ENCODE assay signal across 21 mouse cellular contexts in genomic region chr11:101581081-101581764, GRCm38 (mm10). TPM values are rescaled to one million over a fixed set of nuclear protein-coding genes. Genes with fewer than 3 reads are reported as not detected.
DNase-seq lines count a peak whose midpoint lies in the region; ATAC-seq and TF ChIP-seq lines count a peak whose summit lies in the region.
"Had no signal": no experiment of that assay in that cellular context is flagged by ENCODE, and none has a peak within 500 bp of the region (broad histone marks: within the 10 kb centered on the region; RNA-seq: fewer than 3 reads in every experiment).

No protein-coding gene starts in this region.

- no peak for TF ChIP-seq POLR2A in kidney, adult 2 months (IDR thresholded peaks at IDR 0.05; ENCODE audit: low read depth, low read length)
- no peak for TF ChIP-seq POLR2A in bone marrow macrophage, adult 2 months (IDR thresholded peaks at IDR 0.05; ENCODE audit: borderline replicate concordance, low read depth, low read length)

- H3K9me3 ChIP-seq in liver, embryonic 13.5 days (replicated peaks), result no peaks in the 10 kb centered on the region
- H3K9me3 ChIP-seq in megakaryocyte, embryonic 14.5 days, result no peaks in the 10 kb centered on the region
- H3K9me3 ChIP-seq: forebrain, embryonic 10.5 days; heart, embryonic 12.5 days; hindbrain, embryonic 13.5 days; midbrain, embryonic 12.5 days had no signal

- H3K27me3 ChIP-seq in kidney, adult 2 months (replicated peaks; ENCODE audit: control insufficient read depth, insufficient read depth, low read length), result no peaks in the 10 kb centered on the region
- H3K27me3 ChIP-seq in liver, embryonic 13.5 days, result no peaks in the 10 kb centered on the region
- H3K27me3 ChIP-seq in megakaryocyte, embryonic 14.5 days (replicated peaks), result no peaks in the 10 kb centered on the region
- H3K27me3 ChIP-seq: heart, embryonic 12.5 days; hindbrain, embryonic 13.5 days; midbrain, embryonic 12.5 days had no signal

- H3K9ac ChIP-seq in liver, embryonic 13.5 days, result no peak overlapping the region
- H3K9ac ChIP-seq: forebrain, postnatal 0 days had no signal

- WGBS in kidney, adult 2 months, result 48% methylated on average over 6 of the region's 6 CpGs
- WGBS in liver, embryonic 13.5 days (ENCODE audit: insufficient replicate concordance), result 58% methylated on average over 6 of the region's 6 CpGs

- H3K27ac ChIP-seq in kidney, adult 2 months (ENCODE audit: insufficient read depth, low read depth, low read length), result peak overlapping the region; percentile 62; the same call in 1 of the 2 replicates
- H3K27ac ChIP-seq in bone marrow macrophage, adult 2 months (ENCODE audit: insufficient read depth, low read depth, low read length), result peak overlapping the region; percentile 91
- peak overlapping the region; percentile 4; the same call in 1 of the 2 replicates for H3K27ac ChIP-seq in liver, embryonic 13.5 days
- H3K27ac ChIP-seq: hindbrain, embryonic 13.5 days; left cerebral cortex, adult 2 months; midbrain, embryonic 12.5 days had no signal

- no peak for ATAC-seq in liver, embryonic 13.5 days (ENCODE audit: low read depth)
- ATAC-seq: forebrain, postnatal 0 days had no signal

- no peak overlapping the region for H3K4me3 ChIP-seq in kidney, adult 2 months (ENCODE audit: insufficient read depth, low read depth, low read length)
- no peak overlapping the region for H3K4me3 ChIP-seq in bone marrow macrophage, adult 2 months (ENCODE audit: insufficient read depth, low read length)
- no peak overlapping the region for H3K4me3 ChIP-seq in liver, embryonic 13.5 days (replicated peaks)
- peak overlapping the region; percentile 21 for H3K4me3 ChIP-seq in megakaryocyte, embryonic 14.5 days (replicated peaks)

- DNase-seq in kidney, adult 2 months, result peak; percentile 44
- DNase-seq in kidney, adult 9 months, result no peak
- DNase-seq in liver, embryonic 13.5 days, result no peak
- DNase-seq in embryo, embryonic 10 days (ENCODE audit: low spot score), result no peak
- DNase-seq in cerebellum, adult 8-10 months, result no peak
- DNase-seq in thymus, adult 18-20 months, result no peak
- DNase-seq: forebrain, postnatal 0 days; layer of hippocampus, adult 9-11 months; right cerebral cortex, postnatal 14 days had no signal

- peak overlapping the region; percentile 71 for H3K4me2 ChIP-seq in liver, embryonic 13.5 days

- peaks cover 14% of the 10 kb centered on the region; the same call in 1 of the 2 replicates for H3K4me1 ChIP-seq in kidney, adult 2 months (ENCODE audit: control insufficient read depth, insufficient read depth, low read length)
- H3K4me1 ChIP-seq in bone marrow macrophage, adult 2 months (ENCODE audit: control insufficient read depth, insufficient read depth, low read length), result peaks cover 44% of the 10 kb centered on the region
- peaks cover 19% of the 10 kb centered on the region for H3K4me1 ChIP-seq in liver, embryonic 13.5 days (replicated peaks)
- H3K4me1 ChIP-seq in megakaryocyte, embryonic 14.5 days, result peaks cover 30% of the 10 kb centered on the region

- peaks cover 3% of the 10 kb centered on the region for H3K36me3 ChIP-seq in kidney, adult 2 months (ENCODE audit: control insufficient read depth, insufficient read depth, low read length)
- peaks cover 45% of the 10 kb centered on the region for H3K36me3 ChIP-seq in liver, embryonic 13.5 days
- H3K36me3 ChIP-seq in megakaryocyte, embryonic 14.5 days (replicated peaks; ENCODE audit: low read length), result peaks cover 84% of the 10 kb centered on the region

- TF ChIP-seq CTCF in kidney, adult 2 months (conservative IDR thresholded peaks at IDR 0.05; ENCODE audit: insufficient read depth, insufficient read length, low read depth, low read length), result no peak
- no peak for TF ChIP-seq CTCF in bone marrow macrophage, adult 2 months (IDR thresholded peaks at IDR 0.05; ENCODE audit: low read depth, low read length)

RNA-seq across cellular contexts. Expression of gene Tmem106a, which starts 0.8 kb away (rescaled TPM):
- polyA plus RNA-seq in kidney, adult 2 months (2012; rRNA removed), result 392 and 429 TPM in 2 replicates
- polyA plus RNA-seq in bone marrow macrophage, adult 2 months (2012; ENCODE audit: insufficient read depth, insufficient read length, missing spikeins), result 407 and 510 TPM in 2 replicates
- 5.5 and 5.7 TPM in 2 replicates for polyA plus RNA-seq in liver, embryonic 13.5 days (2015; fragmentation: Nextera tagmentation; extraction: Ambion mirVana)
- 3.4 and 23.5 TPM in 2 replicates for polyA plus RNA-seq in megakaryocyte, embryonic 14.5 days (2012; ENCODE audit: insufficient read depth, low replicate concordance)

RNA-seq across cellular contexts. Expression of gene Gm11634, which starts 17.8 kb away (rescaled TPM):
- polyA plus RNA-seq in kidney, adult 2 months (2012; rRNA removed), result not detected in 2 replicates
- polyA plus RNA-seq in bone marrow macrophage, adult 2 months (2012; ENCODE audit: insufficient read depth, insufficient read length, missing spikeins), result not detected in 2 replicates
- not detected in 2 replicates for polyA plus RNA-seq in liver, embryonic 13.5 days (2015; fragmentation: Nextera tagmentation; extraction: Ambion mirVana)
- polyA plus RNA-seq in megakaryocyte, embryonic 14.5 days (2012; ENCODE audit: insufficient read depth, low replicate concordance), result not detected in 2 replicates
- polyA plus RNA-seq: CD4-positive, CD25-positive, alpha-beta regulatory T cell, adult 4 months; forebrain, embryonic 10.5 days; forebrain, postnatal 0 days; heart, embryonic 12.5 days; hindbrain, embryonic 13.5 days; lung, adult 2 months; midbrain, embryonic 12.5 days; neural tube, embryonic 14.5 days; spleen, adult 2 months; stomach, embryonic 14.5 days had no signal

RNA-seq across cellular contexts. Expression of gene Nbr1, which starts 29.3 kb away (rescaled TPM):
- polyA plus RNA-seq in kidney, adult 2 months (2012; rRNA removed), result 107 and 134 TPM in 2 replicates
- 179 and 198 TPM in 2 replicates for polyA plus RNA-seq in bone marrow macrophage, adult 2 months (2012; ENCODE audit: insufficient read depth, insufficient read length, missing spikeins)
- 32.3 and 43.3 TPM in 2 replicates for polyA plus RNA-seq in liver, embryonic 13.5 days (2015; fragmentation: Nextera tagmentation; extraction: Ambion mirVana)
- 8.2 and 55.6 TPM in 2 replicates for polyA plus RNA-seq in megakaryocyte, embryonic 14.5 days (2012; ENCODE audit: insufficient read depth, low replicate concordance)

RNA-seq across cellular contexts. Expression of gene Brca1, which starts 29.5 kb away (rescaled TPM):
- polyA plus RNA-seq in kidney, adult 2 months (2012; rRNA removed), result 0.12 and 0.16 TPM in 2 replicates
- polyA plus RNA-seq in bone marrow macrophage, adult 2 months (2012; ENCODE audit: insufficient read depth, insufficient read length, missing spikeins), result 7.9 and 8.2 TPM in 2 replicates
- polyA plus RNA-seq in liver, embryonic 13.5 days (2015; fragmentation: Nextera tagmentation; extraction: Ambion mirVana), result 11.9 and 15.9 TPM in 2 replicates
- 1.9 TPM in 1 of 2 replicates, not detected in the other for polyA plus RNA-seq in megakaryocyte, embryonic 14.5 days (2012; ENCODE audit: insufficient read depth, low replicate concordance)

RNA-seq across cellular contexts. Expression of gene Rdm1, which starts 45.8 kb away (rescaled TPM):
- 41.0 and 45.7 TPM in 2 replicates for polyA plus RNA-seq in kidney, adult 2 months (2012; rRNA removed)
- polyA plus RNA-seq in bone marrow macrophage, adult 2 months (2012; ENCODE audit: insufficient read depth, insufficient read length, missing spikeins), result 21.2 and 22.1 TPM in 2 replicates
- 8.3 and 8.6 TPM in 2 replicates for polyA plus RNA-seq in liver, embryonic 13.5 days (2015; fragmentation: Nextera tagmentation; extraction: Ambion mirVana)
- 3.8 TPM in 1 of 2 replicates, not detected in the other for polyA plus RNA-seq in megakaryocyte, embryonic 14.5 days (2012; ENCODE audit: insufficient read depth, low replicate concordance)

Comparison
In these comparisons a context has a peak if more than half of its experiments do, and no peak if none do; other contexts are left out.
1. H3K27ac ChIP-seq: peak in every context shown above with its lines; median percentile 91 in bone marrow macrophage, adult 2 months; 62 in kidney, adult 2 months; 4 in liver, embryonic 13.5 days.
2. RNA of gene Tmem106a, which starts 0.8 kb away (polyA plus RNA-seq): 407 to 510 TPM in bone marrow macrophage, adult 2 months and 392 to 429 TPM in kidney, adult 2 months; 3.4 to 23.5 TPM in megakaryocyte, embryonic 14.5 days and 5.5 to 5.7 TPM in liver, embryonic 13.5 days; every median in the first group is over 10 times any median in the second.